Mouse (Mus musculus) 416B (cell line): ENCODE measurements around the gene Eid1.

Experiments
- DNase-seq: peaks from one replicate; pipeline ENCODE4 v3.0.0; 2011; ENCODE audit warnings: low read depth

Gene Eid1

GRCm38 (mm10) chr2:125672957-125673631, at the start of gene Eid1:
Gene Eid1, plus strand, starts transcription at chr2:125673095.
- DNase-seq: peak; percentile 86

GRCm38 (mm10) chr2:125623211-125623610, 49.7 kb upstream of the Eid1 start:
- peak; percentile 24 for DNase-seq

- peak; percentile 67 for DNase-seq
Observed at GRCm38 (mm10) chr2:125624127-125624685, 48.7 kb upstream of the Eid1 start.

GRCm38 (mm10) chr2:125624837-125625351, 48.0 kb upstream of the Eid1 start, which contains the start of gene Cep152:
Gene Cep152, minus strand, starts transcription at chr2:125625113.
- DNase-seq: peak; percentile 97

- DNase-seq: no peak
Observed at GRCm38 (mm10) chr2:125626536-125626935, 46.4 kb upstream of the Eid1 start.

- no peak for DNase-seq
Observed at GRCm38 (mm10) chr2:125628487-125628886, 44.4 kb upstream of the Eid1 start.

GRCm38 (mm10) chr2:125630010-125630409, 42.9 kb upstream of the Eid1 start:
- DNase-seq: no peak

- no peak for DNase-seq
Observed at GRCm38 (mm10) chr2:125637331-125637730, 35.6 kb upstream of the Eid1 start.

- DNase-seq: no peak
Observed at GRCm38 (mm10) chr2:125644912-125645311, 28.0 kb upstream of the Eid1 start.

GRCm38 (mm10) chr2:125650038-125650437, 22.9 kb upstream of the Eid1 start:
- DNase-seq: no peak

- DNase-seq: no peak
Observed at GRCm38 (mm10) chr2:125650742-125651352, 22.0 kb upstream of the Eid1 start.

GRCm38 (mm10) chr2:125651563-125651962, 21.3 kb upstream of the Eid1 start:
- no peak for DNase-seq

- DNase-seq: no peak
Observed at GRCm38 (mm10) chr2:125653286-125653685, 19.6 kb upstream of the Eid1 start.

GRCm38 (mm10) chr2:125655391-125655790, 17.5 kb upstream of the Eid1 start:
- no peak for DNase-seq

- peak; percentile 77 for DNase-seq
Observed at GRCm38 (mm10) chr2:125659823-125660536, 12.9 kb upstream of the Eid1 start.

GRCm38 (mm10) chr2:125660537-125661130, 12.3 kb upstream of the Eid1 start:
- DNase-seq: no peak

GRCm38 (mm10) chr2:125661156-125661555, 11.7 kb upstream of the Eid1 start:
- no peak for DNase-seq

- DNase-seq: no peak
Observed at GRCm38 (mm10) chr2:125662517-125662916, 10.4 kb upstream of the Eid1 start.

- no peak for DNase-seq
Observed at GRCm38 (mm10) chr2:125665213-125665612, 7.7 kb upstream of the Eid1 start.

GRCm38 (mm10) chr2:125665909-125666308, 7.0 kb upstream of the Eid1 start:
- no peak for DNase-seq

GRCm38 (mm10) chr2:125666668-125667067, 6.2 kb upstream of the Eid1 start:
- DNase-seq: peak; percentile 59

- peak; percentile 93 for DNase-seq
Observed at GRCm38 (mm10) chr2:125667184-125667583, 5.7 kb upstream of the Eid1 start.
